Mouse (Mus musculus) liver, embryonic 14.5 days (tissue): Measurements from ENCODE around the gene Fbxl17.

Experiments
- CTCF ChIP-seq: IDR thresholded peaks from 2 replicates; pipeline ENCODE4 v1.5.1; 2016; ENCODE audit warnings: antibody characterized with exemption, low read depth, control low read depth
- EP300 ChIP-seq: IDR thresholded peaks from 2 replicates; pipeline ENCODE4 v1.6.1; 2016; ENCODE audit warnings: antibody characterized with exemption, low read depth

DNA sequence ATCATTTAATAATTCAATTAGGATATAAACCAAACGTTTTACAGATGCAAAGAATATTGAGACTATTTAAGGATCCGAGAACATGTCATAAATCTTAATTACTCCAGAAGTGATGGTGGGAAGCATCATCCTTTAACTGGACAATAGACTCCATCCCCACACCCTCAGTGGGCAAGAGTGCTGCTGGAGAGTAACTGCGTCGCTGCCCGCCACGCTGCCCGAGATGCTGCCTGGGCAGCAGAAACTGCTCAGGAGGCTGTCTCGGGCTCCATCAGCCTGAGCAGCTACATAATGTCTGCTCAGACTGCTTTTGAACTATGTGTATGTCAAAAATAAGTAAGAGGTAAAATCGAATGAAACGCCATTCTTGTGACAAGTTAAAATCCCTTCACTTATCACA is 52.1 kb downstream of the Fbxl17 start:
- TF ChIP-seq CTCF (no peak), EP300 (no peak)
